Mouse (Mus musculus) lung, adult 18-20 months (tissue): ENCODE measurements around the gene Fam126b.
"Not testable (repeated sequence)": the region's sequence is repeated elsewhere in the genome, so short reads cannot be mapped to it uniquely, and the experiment has no call there.

ENCODE experiments used
- DNase-seq, 2 experiments: peaks; one replicate each; pipeline ENCODE4 v3.0.0; 2022; ENCODE audit warnings: mixed read lengths in 2 of 2

Gene Fam126b

DNA sequence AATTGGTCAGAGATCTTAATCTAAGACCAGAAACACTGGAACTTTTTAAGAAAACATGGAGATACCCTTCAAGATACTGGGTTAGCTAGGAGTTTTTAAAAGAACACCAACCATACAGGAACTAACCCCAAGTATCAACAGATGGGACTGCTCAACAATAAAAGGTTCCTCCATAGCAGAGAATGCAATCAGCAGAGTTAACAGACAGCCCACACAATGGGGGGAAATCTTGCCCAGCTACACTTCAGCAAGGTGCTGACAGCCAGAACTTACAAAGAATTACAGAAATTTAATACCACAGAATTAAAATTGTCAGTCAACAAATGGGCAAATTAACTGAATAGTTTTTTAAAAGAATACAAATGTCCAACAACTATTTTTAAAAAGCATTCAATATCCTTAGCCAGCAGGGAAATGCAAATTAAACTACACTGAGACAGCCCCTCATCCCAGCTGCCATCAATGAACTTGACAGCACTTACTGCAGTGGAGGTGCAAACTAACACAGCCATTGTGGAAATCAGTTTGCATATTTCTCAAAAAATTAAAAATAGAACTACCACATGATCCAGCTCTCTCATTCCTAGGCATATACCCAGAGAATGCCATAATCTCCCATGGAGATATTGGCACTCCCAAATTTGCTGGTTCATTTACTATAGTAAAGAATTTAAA lies 17.5 kb downstream of the Fam126b start:
- no peak for DNase-seq

DNA sequence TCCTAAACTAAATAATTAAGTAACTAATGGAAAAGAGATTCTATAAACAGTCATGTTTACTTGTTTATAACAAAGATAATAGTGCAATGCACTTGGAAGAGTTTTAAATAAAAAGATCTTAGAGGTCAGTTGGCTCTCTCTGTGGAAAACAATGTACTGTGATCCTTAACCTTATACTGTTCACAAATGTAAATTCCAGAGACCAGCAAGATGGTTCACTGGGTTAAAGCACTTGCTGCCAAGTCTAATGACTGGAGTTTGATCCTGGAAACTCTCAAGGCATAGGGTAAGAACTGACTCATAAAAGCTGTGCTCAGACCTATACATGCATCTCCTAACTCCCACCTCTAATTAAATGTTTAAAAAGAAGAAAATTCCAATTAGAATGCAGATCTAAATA lies 19.5 kb downstream of the Fam126b start:
- no peak for DNase-seq

- no peak for DNase-seq
These were observed 21.1 kb downstream of the Fam126b start for GRCm38 (mm10) chr1:58564981-58565380.

GRCm38 (mm10) chr1:58562455-58562854 lies 23.7 kb downstream of the Fam126b start:
- peak; percentile 40 to 50 for DNase-seq

DNA sequence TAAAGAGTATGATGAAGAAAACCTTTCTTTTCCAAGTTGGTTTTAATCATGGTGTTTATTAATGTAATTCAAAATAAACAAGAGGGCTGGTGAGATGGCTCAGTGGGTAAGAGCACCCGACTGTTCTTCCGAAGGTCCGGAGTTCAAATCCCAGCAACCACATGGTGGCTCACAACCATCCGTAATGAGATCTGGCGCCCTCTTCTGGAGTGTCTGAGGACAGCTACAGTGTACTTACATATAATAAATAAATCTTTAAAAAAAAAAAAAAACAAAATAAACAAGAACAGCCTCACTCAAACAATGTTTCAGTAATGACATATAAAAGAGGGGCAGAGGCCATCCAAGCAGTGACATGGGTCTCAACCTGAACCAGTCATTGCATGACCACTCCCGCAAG lies 25.8 kb downstream of the Fam126b start:
- DNase-seq = not testable (repeated sequence)

- no peak for DNase-seq
These were observed 44.7 kb downstream of the Fam126b start for GRCm38 (mm10) chr1:58541386-58541785.

GRCm38 (mm10) chr1:58507249-58507648 lies 78.9 kb downstream of the Fam126b start:
- DNase-seq = no peak

DNA sequence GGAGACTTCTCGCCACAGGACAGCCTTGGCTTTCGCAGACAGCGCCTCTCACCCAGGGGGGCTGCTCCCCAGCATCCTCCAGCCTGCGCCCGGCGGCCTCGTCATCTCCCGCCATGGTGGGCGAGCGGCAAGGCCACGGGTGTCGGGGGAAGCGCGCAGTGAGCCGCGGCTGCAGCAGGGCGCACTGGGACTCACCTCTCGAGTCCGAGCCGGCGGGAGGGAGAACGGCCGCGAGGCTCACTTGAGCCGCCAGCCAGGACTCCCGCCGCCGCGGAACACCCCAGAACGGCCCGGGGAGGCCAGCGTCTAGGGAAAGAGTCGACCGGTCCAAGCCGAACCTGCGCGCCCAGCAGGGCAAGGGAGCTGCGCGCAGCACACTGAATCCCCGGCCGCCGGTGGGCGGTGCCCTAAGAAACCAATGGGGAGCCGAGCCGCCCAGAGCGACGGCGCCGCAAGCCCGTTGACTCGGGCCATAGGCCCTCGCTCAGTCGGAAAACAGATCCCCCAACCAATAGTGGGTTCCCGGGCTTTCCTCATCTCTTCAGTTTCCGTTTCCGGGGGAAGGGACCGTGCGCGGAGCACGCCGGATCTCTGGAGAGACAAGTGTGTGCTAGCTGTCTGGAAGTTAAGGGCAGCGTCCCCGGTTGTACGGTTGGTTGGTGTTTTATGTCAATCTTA lies 81.4 kb downstream of the Fam126b start, which contains the start of gene Orc2:
TSS of gene Orc2 (minus strand) at position 533 of the 678 bp plus-strand sequence.
- peak; percentile 92 to 93 for DNase-seq

GRCm38 (mm10) chr1:58503793-58504370 lies 82.2 kb downstream of the Fam126b start:
- no peak for DNase-seq

GRCm38 (mm10) chr1:58503134-58503533 lies 83.0 kb downstream of the Fam126b start:
- no peak for DNase-seq

GRCm38 (mm10) chr1:58498758-58499157 lies 87.4 kb downstream of the Fam126b start:
- no peak for DNase-seq

- DNase-seq = no peak
These were observed 88.4 kb downstream of the Fam126b start for GRCm38 (mm10) chr1:58497678-58498077.

DNA sequence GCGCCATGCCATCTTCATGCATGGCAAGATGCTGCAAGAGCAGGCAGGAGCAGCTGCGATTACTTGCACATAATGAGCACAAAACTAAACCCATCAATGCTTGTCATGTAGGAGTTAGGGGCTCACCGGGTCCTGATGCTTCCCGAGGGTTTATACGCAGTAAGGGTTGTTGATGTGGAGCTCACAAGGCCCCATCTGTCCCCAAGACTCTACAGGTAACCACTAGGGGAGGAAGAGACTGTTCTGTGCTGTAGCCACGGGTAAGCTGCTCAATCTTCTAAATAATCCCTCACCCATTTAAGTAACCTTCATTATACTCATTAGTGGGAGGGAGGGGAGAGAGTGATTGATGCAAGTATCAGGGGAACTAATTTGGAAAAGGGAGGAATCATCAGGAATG lies 90.5 kb downstream of the Fam126b start:
- no peak for DNase-seq

- DNase-seq = no peak
These were observed 103.5 kb downstream of the Fam126b start for GRCm38 (mm10) chr1:58482647-58483046.

DNA sequence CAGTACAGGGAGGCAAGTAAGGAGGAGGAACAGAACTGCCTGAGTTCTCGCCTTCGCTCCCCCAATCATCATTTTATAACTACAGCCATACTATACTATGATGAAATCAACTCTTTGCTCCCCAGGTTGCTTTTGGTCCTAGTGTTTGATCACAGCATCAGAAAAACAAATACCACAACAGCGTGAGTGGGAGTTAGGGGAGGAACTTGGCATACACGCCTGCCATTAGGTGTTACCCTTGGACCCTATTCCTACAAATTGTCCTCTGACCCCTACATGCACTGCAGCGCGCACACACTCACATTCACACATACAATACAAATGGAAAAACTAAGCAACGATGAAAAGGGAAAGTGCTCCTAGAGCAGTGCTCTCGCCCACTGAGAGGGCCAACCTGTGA lies 110.5 kb downstream of the Fam126b start:
- no peak for DNase-seq
